Mouse (Mus musculus) small intestine, adult 2 months (tissue): ENCODE measurements around the gene Wfdc21. TPM values are rescaled to one million over a fixed set of nuclear protein-coding genes. Genes with fewer than 3 reads are reported as not detected.

Source experiments
- H3K27ac ChIP-seq: fragments of 200-500 bp; 2 replicates; pipeline ENCODE4 v1.5.1; 2012; ENCODE audit warnings: low read depth, low read length, control low read depth, inconsistent platforms; ENCODE audit not compliant: insufficient read depth
- H3K27me3 ChIP-seq: fragments of 200-500 bp; 2 replicates; pipeline ENCODE4 v1.6.1; 2012; ENCODE audit warnings: mild to moderate bottlenecking, moderate library complexity, low read length, inconsistent platforms; ENCODE audit not compliant: control insufficient read depth, insufficient read depth
- H3K36me3 ChIP-seq: fragments of 200-500 bp; 2 replicates; pipeline ENCODE4 v1.6.1; 2012; ENCODE audit warnings: mild to moderate bottlenecking, low read length, control low read depth, inconsistent platforms; ENCODE audit not compliant: control insufficient read depth, insufficient read depth
- H3K4me1 ChIP-seq: fragments of 200-500 bp; 2 replicates; pipeline ENCODE4 v1.6.1; 2012; ENCODE audit warnings: low read length, inconsistent platforms, mixed read lengths; ENCODE audit not compliant: control insufficient read depth, insufficient read depth, insufficient read length
- H3K4me3 ChIP-seq: fragments of 200-500 bp; 2 replicates; pipeline ENCODE4 v1.5.1; 2012; ENCODE audit warnings: low read depth, mild to moderate bottlenecking, control low read depth, inconsistent platforms, low read length, moderate library complexity
- CTCF ChIP-seq: fragments of 200-500 bp; IDR thresholded peaks from 2 replicates; pipeline ENCODE4 v1.5.1; 2012; ENCODE audit warnings: low read depth, mild to moderate bottlenecking, control low read depth, inconsistent platforms, low read length, moderate library complexity, mixed read lengths; ENCODE audit not compliant: insufficient replicate concordance, insufficient read length; ENCODE audit errors: extremely low read depth
- POLR2A ChIP-seq: fragments of 200-500 bp; IDR thresholded peaks from 2 replicates; pipeline ENCODE4 v1.6.1; 2012; ENCODE audit warnings: low read depth, mild to moderate bottlenecking, control low read depth, inconsistent platforms, low read length, moderate library complexity
- WGBS: fragments of 180-500 bp; shearing (Covaris S2); methylation state at CpG from one replicate; pipeline ENCODE4 v1.1.7; 2018; 5-methylcytosine and 5-hydroxymethylcytosine counted together
- polyA plus RNA-seq: library from polyadenylated mRNA; depleted of rRNA; stranded (reverse); fragments of >200 nt; gene quantifications from 2 replicates; pipeline ENCODE4 v1.2.3, GENCODE M21; 2012; rRNA removed

Wfdc21 gene
- polyA plus RNA-seq, 1 experiment = not detected

DNA sequence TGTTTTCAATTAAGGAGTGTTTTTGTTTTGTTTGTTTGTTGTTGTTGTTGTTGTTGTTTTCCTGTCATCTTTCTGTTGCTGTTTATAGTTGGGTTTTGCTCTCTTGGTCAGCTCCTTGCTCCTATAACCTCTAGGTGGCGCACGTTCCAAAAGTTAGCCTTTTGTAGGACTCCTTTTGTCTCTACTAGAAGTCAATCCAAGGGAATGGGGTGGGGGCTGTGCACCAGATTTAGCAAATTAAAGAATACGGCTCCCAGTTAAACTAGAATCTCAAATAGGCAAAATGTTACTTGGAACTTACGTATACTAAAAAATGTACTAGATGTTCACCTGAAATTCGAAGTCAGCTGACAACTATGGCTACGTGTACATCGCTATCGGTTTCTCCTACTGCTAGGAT is 55.4 kb downstream of the Wfdc21 start:
- no peaks in the 10 kb centered on the region for H3K4me1 ChIP-seq
- H3K4me3 ChIP-seq = no peak overlapping the region
- 66% methylated on average over 8 of the region's 8 CpGs for WGBS
- H3K36me3 ChIP-seq = no peaks in the 10 kb centered on the region
- H3K27ac ChIP-seq = no peak overlapping the region
- H3K27me3 ChIP-seq = no peaks in the 10 kb centered on the region
- no peak for TF ChIP-seq CTCF
- TF ChIP-seq POLR2A = no peak

Other genes with a start within 250 kb of the Wfdc21 start
- not detected in 2 replicates for gene Heatr9, start 224.8 kb upstream of the Wfdc21 start, polyA plus RNA-seq
- gene Ccl5, start 216.4 kb upstream of the Wfdc21 start, polyA plus RNA-seq = 828 and 1,080 TPM in 2 replicates
- 1.2 and 3.7 TPM in 2 replicates for gene Ccl9, start 168.3 kb upstream of the Wfdc21 start, polyA plus RNA-seq
- gene Ccl6, start 153.9 kb upstream of the Wfdc21 start, polyA plus RNA-seq = 11.0 and 32.1 TPM in 2 replicates
- gene Rpl9-ps1, start 101.3 kb upstream of the Wfdc21 start, polyA plus RNA-seq = not detected in 2 replicates
- gene Ccl3, start 97.6 kb upstream of the Wfdc21 start, polyA plus RNA-seq = 3.6 and 5.0 TPM in 2 replicates
- 2.6 and 10.0 TPM in 2 replicates for gene Ccl4, start 84.4 kb upstream of the Wfdc21 start, polyA plus RNA-seq
- gene Wfdc17, start 42.9 kb upstream of the Wfdc21 start, polyA plus RNA-seq = 0.99 and 1.2 TPM in 2 replicates
- gene Wfdc18, start 37.9 kb upstream of the Wfdc21 start, polyA plus RNA-seq = 10.4 TPM in 1 of 2 replicates, not detected in the other
- gene Heatr6, start 6.8 kb downstream of the Wfdc21 start, polyA plus RNA-seq = 10.3 and 27.4 TPM in 2 replicates
- gene Hnf1b, start 103.1 kb downstream of the Wfdc21 start, polyA plus RNA-seq = 10.9 and 23.3 TPM in 2 replicates
- gene Ddx52, start 195.1 kb downstream of the Wfdc21 start, polyA plus RNA-seq = 0.30 and 0.95 TPM in 2 replicates
- 6.7 and 10.3 TPM in 2 replicates for gene Synrg, start 217.5 kb downstream of the Wfdc21 start, polyA plus RNA-seq